Mouse (Mus musculus) lung, adult 2 months (tissue): ENCODE measurements around the gene Rmdn2. TPM values are rescaled to one million over a fixed set of nuclear protein-coding genes. Genes with fewer than 3 reads are reported as not detected.

ENCODE experiments used
- DNase-seq: peaks from one replicate; pipeline ENCODE4 v3.0.0; 2022
- H3K4me1 ChIP-seq: fragments of 200-500 bp; 2 replicates; pipeline ENCODE4 v1.6.1; 2011; ENCODE audit warnings: low read length; ENCODE audit not compliant: control insufficient read depth, insufficient read depth
- H3K4me3 ChIP-seq: fragments of 200-500 bp; replicated peaks from 2 replicates; pipeline ENCODE3; 2011; ENCODE audit warnings: low read depth, mild to moderate bottlenecking, control low read depth, low read length; ENCODE audit errors: extremely low read depth
- CTCF ChIP-seq: fragments of 200-500 bp; IDR thresholded peaks from 2 replicates; pipeline ENCODE4 v1.5.1; 2011; ENCODE audit warnings: mild to moderate bottlenecking, low read length, control low read depth; ENCODE audit not compliant: insufficient read depth
- POLR2A ChIP-seq: fragments of 200-500 bp; IDR thresholded peaks from 2 replicates; pipeline ENCODE4 v1.6.1; 2011; ENCODE audit warnings: low read depth, mild to moderate bottlenecking, control low read depth, low read length, borderline replicate concordance; ENCODE audit errors: extremely low read depth
- WGBS: fragments of 180-500 bp; shearing (Covaris S2); methylation state at CpG from one replicate; pipeline ENCODE4 v1.1.7; 2018; 5-methylcytosine and 5-hydroxymethylcytosine counted together
- polyA plus RNA-seq: library from polyadenylated mRNA; depleted of rRNA; stranded (reverse); fragments of >200 nt; gene quantifications from 2 replicates; pipeline ENCODE4 v1.2.3, GENCODE M21; 2012

The Rmdn2 gene
- polyA plus RNA-seq, 1 experiment = 6.4 TPM

DNA sequence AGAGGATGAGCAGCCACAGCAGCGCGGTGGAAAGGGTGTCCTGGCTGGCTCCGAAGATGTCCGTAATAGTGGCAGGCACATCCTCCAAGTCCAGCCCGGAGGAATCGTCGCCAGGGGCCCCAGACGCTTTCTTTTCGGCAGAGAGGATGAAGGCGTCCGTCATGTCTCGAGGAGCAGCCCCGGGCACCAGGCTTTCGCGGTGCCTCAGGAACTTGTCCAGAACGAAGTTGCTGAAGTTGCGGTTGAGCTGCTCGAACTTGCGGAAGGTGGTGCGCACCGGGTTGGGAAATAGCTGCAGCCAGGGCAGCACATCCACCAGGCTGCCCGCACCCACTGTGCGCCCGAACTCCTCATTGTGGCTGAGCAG is 101.6 kb downstream of the Rmdn2 start:
- 2% methylated on average over 24 of the region's 24 CpGs for WGBS
- Histone ChIP-seq H3K4me1 (peaks cover 11% of the 10 kb centered on the region; the same call in 1 of the 2 replicates), H3K4me3 (no peak overlapping the region)
- DNase-seq = no peak
- TF ChIP-seq POLR2A (no peak), CTCF (no peak)

DNA sequence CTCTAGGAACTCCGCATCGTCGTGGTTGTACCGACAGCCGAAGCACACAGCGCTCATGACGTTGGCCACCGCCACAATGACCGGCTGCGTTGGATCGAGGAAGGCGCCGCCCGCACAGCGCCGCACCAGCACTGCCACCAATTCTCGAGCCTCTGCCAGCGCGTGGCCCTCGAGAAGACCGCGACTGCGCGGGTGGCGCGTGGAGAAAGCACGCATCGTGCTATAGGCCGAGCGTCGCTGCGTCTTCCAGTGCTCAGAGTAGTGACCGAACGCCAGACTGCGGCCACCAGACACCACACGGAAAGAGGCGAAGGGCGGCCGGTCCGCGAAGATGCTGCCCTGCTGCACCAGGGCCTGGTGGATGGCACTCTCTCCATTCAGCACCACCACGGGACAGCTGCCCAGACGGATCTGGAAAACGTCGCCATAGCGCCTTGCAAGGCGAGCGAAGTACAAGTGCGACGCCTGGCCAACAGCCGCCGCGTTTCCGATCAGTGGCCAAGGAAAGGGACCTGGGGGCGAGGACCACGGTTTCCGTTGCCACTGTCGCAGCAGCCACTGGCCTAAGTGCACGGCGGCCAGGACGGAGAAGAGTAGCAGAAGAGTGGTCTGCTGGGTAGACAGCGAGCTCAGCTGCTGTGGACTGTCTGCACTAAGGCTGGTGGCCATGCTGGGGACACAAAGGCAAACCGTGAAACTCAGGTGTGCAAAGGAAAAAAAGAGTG is 102.1 kb downstream of the Rmdn2 start:
- DNase-seq = peak; percentile 31
- WGBS = under 1% methylated on average over 63 of the region's 63 CpGs
- TF ChIP-seq CTCF (no peak), POLR2A (no peak)
- H3K4me3 ChIP-seq = peak overlapping the region; percentile 9
- peaks cover 11% of the 10 kb centered on the region; the same call in 1 of the 2 replicates for H3K4me1 ChIP-seq

DNA sequence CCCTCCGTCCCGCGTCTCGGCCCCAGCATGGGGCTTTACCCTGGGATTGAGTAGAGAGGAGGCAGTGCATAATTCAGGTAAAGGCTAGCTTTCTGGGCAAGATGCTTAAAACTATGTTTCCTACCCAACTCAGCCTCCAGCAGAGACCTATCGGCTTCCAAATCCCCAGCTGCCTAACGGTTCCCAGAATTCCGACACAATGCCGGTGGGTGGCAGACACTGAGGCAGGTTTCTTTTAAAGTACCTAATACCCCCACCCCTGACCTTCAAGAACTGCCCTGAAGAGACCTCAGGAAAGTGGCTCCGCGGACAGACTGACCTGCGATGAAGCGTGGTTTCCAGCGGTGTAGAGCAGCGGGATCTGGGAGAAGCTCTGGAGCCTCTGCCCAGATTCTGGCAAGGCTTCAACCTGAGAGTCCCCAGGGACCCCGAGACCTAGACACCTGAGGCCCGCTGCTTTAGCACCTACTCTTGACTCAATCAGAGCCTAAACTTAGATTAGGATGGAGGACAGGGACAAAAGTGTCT is 102.8 kb downstream of the Rmdn2 start:
- WGBS = 6% methylated on average over 16 of the region's 16 CpGs
- Histone ChIP-seq H3K4me1 (peaks cover 11% of the 10 kb centered on the region; the same call in 1 of the 2 replicates), H3K4me3 (no peak overlapping the region)
- no peak for DNase-seq
- TF ChIP-seq CTCF (no peak), POLR2A (no peak)

DNA sequence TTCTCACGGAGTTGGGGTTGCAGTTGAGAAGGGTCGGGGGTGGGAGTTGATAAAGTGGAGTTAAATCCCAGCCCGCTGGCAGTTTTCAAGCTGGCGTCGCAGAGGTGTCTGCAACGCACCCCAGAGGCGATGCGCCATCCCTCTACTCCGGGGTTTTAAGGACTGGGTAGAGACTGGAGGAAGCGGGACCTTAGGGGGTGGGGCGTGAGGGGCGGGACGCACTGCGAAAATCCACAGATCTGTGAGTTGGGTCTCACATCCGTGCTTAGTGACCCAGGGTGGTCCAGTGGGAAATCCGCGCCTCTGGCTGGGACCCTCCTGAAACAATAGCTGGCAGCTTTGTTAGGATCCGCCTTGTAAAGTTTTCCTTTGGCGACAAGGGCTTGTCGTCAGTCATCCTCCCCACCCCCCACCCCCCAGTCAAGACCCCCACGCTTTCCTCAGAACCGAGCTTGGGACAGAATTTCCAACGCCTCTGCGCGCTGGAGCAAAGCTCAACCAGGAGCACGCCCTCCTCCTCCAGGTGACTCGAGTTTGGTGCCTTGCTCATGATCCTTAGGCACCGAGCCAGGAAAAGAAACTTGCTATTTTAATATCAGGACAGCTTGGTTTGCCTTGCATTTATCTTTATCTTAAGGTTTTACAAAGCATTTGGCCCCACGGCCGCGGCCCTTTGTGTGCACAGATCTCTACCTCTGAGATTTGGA is 103.4 kb downstream of the Rmdn2 start, which contains the start of gene Cyp1b1:
Gene Cyp1b1 (minus strand): TSS at position 131 of the 707 bp plus-strand sequence.
- DNase-seq = no peak
- Histone ChIP-seq H3K4me3 (peak within 1 kb of the TSS; percentile 9), H3K4me1 (peaks cover 11% of the 10 kb centered on the region; the same call in 1 of the 2 replicates)
- WGBS = 2% methylated on average over 31 of the region's 31 CpGs
- no peak for TF ChIP-seq POLR2A
- no peak for TF ChIP-seq CTCF

DNA sequence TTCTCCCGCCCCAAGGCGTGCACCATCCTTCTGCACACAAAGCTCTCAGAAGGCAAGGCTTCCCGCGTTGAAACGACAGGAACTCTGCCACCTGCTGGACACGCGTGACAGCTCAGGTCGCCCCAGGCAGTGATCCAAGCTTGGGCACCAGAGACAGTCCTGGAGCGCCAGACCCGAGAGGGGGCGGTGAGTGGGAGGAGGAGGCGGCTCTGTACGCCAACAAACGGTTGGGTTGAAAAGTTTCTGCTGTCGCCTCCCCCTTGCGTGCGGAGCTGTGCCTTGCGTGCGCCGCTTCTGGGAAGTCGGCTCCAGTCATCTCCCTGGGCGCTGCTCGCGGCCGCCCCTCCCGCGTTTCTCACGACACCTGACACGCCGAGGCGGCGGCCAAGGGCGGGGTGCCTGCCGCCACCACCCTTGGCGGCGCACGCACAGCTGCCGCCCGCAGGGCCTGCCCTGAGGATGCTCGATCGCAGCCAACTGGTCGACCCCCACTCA is 104.0 kb downstream of the Rmdn2 start:
- TF ChIP-seq CTCF (peak; percentile 86), POLR2A (no peak)
- peak; percentile 89 for DNase-seq

DNA sequence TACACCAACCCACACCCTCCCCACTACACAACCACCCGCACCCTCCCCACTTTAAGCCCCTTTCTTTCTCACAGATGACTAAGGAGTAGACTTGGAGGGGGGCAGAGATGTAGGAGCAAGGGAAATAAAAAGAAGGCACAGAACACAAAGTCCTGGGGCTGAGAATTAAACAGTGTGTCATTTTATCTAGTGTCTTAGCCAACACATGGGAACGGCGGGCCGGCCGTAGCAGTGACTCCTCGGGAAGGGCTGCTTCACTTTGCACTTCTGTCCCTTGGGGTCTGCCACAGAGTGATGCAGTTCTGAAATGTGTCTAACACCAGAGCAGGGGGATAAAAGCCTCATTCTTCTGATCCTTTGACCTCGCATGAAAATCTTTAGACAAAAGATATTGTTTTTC is 109.0 kb downstream of the Rmdn2 start:
- DNase-seq = no peak
- no peaks in the 10 kb centered on the region for H3K4me1 ChIP-seq
- 69% methylated on average over 7 of the region's 7 CpGs for WGBS
- no peak overlapping the region for H3K4me3 ChIP-seq
- TF ChIP-seq POLR2A (no peak), CTCF (no peak)

More for the DNA sequence above, 104.0 kb downstream of the Rmdn2 start:
- H3K4me3 ChIP-seq = no peak overlapping the region
- H3K4me1 ChIP-seq = peaks cover 11% of the 10 kb centered on the region; the same call in 1 of the 2 replicates
- 2% methylated on average over 42 of the region's 42 CpGs for WGBS

DNA sequence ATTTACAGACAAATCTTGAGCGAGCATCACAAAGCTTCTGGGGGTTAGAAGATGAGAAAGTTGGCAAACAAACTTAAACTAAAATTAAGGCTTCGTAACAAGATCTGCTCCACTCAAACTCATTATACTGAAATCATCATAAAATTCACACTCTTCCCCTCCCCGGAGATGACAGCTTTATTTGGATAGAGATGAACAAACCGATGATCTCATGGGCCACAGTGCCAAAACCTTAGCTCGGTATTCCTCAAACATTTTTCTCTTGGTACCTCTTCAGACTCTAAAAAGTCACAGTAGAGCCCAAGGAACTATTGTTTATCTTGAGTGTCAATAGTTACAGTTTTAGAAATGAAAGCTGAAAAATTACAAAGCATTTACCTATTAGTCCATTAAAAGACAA is 115.0 kb downstream of the Rmdn2 start:
- Histone ChIP-seq H3K4me1 (no peaks in the 10 kb centered on the region), H3K4me3 (no peak overlapping the region)
- no peak for TF ChIP-seq POLR2A
- no peak for TF ChIP-seq CTCF
- DNase-seq = no peak
- WGBS = 69% methylated on average over 5 of the region's 5 CpGs

DNA sequence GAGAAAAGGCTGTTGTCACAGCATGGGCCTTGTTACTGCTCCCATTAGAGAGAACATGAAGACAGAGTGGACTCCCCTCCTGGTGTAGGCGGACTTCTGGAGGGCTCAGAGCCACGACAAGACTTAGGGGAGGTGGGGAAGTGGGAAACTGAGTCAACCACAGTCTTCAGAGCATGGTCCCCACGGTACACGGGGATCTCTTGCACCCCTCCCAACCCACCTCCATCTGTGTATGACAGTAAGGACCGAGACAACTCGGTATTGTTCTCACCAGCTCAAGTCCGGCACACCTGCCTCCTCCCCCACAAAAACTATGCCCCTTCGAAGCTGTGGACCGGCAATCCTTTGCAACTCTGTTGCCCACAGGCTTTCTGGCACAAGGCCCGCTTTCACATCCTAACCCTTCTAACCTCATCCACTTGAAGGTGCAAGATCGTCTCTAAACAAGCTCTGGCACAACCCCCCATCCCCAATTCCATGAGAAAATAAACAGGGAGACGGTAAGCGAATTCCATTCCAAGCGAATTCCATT is 116.5 kb downstream of the Rmdn2 start:
- Histone ChIP-seq H3K4me3 (no peak overlapping the region), H3K4me1 (no peaks in the 10 kb centered on the region)
- WGBS = 19% methylated on average over 14 of the region's 14 CpGs
- peak; percentile 30 for DNase-seq
- no peak for TF ChIP-seq POLR2A
